Mouse (Mus musculus): Measurements from ENCODE around the gene Bcr.
A peak's percentile ranks its signal among the peaks of the same experiment; 100 is the strongest.

Gene Bcr

DNA sequence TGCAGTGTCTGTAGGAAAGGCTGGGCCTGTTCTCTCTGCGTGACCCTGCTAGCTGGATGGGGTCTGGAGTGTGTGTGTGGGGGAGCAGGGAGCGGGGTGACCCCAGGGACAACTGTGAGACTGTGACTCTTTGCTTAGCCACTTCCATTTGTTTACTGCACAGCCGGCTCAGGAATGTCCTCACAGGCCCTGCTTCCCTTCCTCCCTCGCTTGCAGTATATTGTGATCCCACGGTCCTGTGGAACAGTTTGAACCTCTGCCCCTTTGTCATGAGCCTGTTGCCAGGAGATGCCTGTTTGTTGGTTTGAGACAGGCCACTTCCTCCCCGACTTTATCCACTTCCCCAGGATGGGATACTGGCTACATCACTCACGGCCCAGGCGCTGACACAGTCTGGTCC is 116.1 kb downstream of the Bcr start:
- DNase-seq (ENCODE audit: low read depth, low spot score): no peak

DNA sequence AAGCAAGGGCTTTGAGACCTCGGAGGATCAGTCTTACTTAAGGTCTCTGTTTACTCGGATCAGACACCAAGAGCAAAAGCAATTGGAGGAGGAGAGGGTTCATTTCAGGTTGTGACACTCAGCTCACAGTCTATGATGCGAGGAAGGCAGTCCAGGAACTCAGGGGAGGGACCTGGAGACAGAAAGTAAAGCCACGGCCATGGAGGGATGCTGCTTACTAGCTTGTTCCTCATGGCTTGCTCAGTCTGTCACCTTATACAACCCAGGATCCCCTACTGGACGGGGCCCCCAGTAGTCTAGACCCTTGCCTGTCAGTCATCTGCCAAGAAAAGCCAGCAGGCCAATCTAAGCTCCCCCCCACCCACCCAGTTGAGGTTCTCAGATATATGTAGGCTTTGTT is 118.5 kb downstream of the Bcr start:
- DNase-seq (ENCODE audit: low read depth, low spot score): no peak

DNA sequence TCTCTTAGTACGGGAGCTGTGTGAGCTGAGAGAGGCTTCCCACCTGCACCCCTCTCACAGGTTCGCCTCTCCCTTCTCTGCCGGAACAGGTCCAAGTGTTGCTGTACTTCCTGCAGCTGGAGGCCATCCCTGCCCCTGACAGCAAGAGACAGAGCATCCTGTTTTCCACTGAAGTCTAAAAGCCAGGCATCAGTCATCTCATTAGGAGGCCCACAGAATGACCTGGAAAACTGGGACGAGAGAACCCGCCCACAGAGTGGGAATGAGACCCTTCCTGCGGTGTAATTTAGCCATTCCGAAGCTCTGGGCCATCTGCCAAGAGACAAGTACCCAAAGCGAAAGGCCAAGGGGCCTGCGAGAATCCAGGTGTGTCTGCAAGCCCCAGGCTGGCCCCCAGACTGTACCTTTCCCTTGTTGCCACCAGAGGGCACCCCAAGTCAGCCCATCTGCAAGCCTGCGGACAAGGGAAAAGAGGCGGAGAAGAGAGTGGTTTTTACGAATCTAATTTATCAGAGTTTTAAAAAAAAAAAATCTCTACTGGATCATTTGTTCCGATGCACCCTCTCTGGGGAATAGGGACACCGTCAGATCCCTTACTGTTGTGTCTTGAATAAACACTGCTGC is 121.9 kb downstream of the Bcr start:
- DNase-seq (ENCODE audit: low read depth, low spot score): peak; percentile 42

DNA sequence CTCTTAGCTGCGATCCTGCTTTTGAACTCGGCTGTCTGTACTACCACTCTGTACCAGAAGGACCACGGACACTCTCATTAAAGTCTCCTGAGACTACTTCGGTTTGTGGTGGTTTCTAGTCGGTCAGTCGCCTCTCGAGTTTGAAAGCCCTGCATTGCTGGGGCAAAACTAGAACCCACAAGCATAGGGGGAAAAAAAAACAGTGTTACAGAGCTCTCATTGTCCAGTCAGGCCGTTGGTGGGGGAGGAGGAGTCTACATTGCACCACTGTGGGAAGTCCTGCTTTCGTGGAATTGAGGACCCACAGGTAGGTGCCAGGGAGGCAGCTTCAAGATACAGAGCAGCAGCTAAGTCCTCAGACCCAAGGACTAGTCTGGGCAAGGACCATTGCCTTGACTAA is 124.4 kb downstream of the Bcr start:
- DNase-seq (ENCODE audit: low read depth, low spot score): no peak

DNA sequence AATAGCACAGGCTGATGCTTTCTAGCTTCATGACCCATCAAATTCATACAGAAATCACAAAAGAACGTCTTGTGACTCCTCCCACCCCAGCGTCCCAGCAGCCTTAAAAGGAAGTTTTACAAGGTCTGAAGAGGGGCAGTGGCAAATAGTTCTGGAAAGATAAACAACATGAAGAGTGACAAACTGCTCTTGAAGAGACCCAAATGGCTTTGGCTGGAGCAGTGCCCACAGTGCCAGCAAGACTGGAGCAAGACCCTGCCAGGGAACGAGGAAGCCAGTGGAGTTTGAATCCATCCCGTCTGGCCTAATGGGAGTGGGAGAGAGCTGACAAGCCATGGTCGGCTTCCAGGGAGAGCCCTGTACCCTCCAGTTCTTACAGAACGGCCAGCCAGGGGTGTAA is 126.2 kb downstream of the Bcr start:
- DNase-seq (ENCODE audit: low read depth, low spot score): no peak

DNA sequence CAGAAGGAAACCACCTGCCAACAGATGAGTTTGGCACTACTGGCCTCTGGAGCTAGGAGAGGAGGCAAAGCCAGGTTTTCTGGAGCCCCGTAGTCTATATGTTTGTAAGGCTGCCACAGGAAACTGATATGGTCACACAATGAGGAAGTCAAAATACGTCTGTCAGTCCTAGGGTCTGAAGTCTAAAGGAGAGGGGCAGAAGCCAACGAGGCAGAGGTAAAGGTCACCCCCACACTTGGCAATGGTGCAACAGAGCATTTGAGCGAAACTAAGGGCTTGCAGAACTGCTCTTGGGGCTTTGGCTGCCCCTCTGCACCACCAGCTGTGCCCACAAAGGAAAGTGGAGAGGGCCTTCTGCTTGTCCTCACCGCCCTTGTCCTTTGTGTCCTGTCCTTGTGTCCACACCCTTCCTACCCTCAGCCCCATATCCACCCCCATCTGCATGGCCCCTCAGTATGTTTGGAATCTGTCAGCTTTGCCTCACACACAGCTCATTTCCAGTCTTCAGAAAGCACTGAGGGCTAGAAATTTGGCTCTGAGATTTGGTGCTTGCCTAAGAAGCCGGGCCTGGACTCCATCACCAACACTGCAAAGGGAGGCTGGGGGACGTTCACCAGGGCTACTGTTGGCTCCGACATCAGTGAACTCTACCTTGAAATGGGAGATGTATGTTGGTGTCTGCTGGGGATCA is 127.1 kb downstream of the Bcr start:
- DNase-seq (ENCODE audit: low read depth, low spot score): no peak

DNA sequence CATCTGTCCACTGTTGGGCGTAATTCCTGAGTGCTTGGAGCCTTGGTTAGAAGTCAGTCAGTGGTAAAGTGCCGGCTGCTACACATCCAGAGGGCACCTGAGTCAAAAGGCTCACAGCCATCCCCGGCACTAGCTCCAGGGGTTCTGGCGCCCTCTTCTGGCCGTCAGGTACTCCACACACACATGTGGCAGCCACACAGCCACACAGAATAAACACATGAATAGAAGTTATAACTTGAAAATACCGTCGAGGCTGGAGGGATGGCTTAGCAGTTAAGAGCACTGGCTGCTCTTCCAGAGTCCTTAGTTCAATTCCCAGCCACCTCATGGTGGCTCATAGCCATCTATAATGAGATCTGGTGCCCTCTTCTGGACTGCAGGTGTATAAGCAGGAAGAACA is 131.3 kb downstream of the Bcr start:
- no peak for DNase-seq (ENCODE audit: low read depth, low spot score)

DNA sequence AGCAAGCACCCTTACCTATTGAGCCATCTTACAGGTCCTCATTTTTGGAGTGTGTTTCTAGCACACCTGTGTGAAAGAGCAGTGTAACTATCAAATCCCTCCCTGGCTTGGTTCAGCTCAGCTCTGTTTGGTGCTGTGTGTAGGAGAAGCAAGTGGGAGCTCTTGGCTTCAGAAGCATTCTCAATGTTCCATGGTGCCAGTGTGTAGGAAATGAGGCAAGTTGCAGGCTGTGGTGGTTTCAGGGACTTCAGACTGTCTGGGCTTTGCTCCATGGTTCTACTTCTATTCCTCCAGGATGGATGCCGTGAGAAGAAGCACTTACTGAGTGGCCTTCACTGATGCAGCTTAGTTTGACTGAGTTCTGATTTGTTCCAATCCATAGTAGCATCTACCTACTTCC is 137.4 kb downstream of the Bcr start:
- no peak for DNase-seq (ENCODE audit: low read depth, low spot score)

DNA sequence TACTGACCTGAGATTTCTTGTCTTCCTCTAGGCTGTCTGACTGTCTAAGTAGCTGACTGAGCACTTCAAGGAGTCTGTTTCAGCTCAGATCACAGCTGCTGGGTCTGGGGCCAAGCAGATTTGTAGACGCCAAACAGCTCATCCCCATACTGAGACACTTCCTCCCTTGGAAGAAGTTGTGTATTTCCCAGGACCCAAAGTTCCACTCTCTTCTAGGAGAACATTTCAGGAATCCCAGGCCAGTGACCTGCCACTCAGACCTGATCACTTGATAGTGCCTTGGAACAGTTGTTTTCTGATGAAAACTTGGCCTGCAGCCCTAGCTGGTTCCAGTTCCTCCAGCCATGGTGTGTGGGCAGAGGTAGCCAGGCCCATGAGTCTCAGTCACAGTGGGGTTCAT is 140.3 kb downstream of the Bcr start:
- DNase-seq (ENCODE audit: low read depth, low spot score): no peak

DNA sequence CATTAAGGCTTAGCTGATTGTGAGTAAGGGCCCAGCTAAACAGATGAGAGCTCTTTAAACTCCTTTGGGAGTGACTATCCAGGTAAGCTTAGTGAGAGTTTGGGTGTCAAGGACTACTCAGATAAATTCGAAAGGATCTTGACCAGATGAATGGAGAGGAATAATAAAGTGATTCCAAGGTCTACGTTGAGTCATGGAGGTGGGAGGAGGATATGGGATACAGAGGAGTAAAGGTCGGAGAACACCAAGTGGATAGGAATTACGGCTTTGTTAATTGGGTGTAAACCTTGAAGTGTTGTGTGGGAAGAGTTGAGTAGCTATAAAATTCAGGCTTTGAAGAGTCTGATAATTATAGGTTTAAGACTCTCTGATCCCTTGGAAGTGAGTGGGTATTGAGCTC is 145.8 kb downstream of the Bcr start:
- DNase-seq (ENCODE audit: low read depth, low spot score): no peak

DNA sequence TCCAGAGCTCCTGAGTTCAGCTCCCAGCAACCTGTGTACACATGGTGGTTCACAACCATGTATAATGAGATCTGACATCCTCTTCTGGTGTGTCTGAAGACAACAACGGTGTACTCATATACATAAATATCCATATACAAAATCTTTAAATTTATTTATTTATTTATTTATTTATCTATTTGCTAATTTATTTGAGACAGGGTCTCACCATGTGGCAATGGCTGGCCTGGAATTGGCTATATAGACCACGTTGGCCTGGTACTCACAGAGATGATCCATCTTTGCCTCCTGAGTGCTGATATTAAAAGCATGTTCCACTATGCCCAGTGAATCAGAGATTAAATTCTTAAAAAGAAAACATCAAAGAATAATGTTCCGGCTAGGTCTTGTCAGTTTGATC is 150.4 kb downstream of the Bcr start:
- DNase-seq (ENCODE audit: low read depth, low spot score): no peak

DNA sequence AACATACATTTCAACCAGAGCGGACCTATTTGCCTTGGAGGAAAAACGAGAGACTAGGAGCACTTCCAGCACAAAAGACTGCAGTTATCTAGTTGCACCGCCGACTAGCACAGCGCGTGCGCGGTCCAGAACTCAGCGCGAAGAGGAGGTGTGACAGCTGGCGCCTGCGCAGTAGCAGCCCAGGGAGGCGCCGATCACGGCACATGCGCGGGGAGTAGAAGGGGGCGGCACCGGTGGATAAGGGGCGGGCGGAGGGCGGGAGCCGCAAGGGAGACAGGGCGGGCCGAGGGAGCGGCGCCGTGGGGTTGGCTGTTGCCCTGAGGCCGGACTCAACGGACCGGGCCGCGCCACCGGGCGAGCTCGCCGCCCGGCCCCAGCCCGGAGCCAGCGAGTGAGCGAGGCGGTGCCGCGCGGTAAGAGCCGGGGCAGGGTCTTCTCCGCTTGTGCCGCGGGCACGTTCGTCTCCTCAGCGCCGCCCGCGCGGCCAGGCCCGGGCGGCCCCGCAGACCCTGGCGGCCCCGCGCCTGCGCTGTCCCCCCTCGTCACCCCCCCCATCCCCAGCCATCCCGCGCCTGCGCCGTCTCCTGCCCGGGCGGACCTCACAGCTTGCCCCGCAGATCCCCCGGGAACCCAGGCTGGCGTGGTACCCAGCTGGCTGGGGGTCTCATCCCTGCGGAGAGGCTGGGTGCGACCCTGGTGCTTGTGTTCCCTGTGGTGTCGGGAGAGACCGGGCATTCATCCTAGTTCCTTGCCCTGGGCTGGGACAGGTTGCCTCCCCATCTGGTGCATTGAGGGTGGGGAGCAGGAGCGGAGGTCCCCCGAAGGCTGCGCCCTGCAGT is 151.6 kb downstream of the Bcr start, which contains the start of gene Specc1l:
Gene Specc1l, plus strand, starts transcription at position 267 of the 839 bp plus-strand sequence.
- peak; percentile 94 for DNase-seq (ENCODE audit: low read depth, low spot score)

DNA sequence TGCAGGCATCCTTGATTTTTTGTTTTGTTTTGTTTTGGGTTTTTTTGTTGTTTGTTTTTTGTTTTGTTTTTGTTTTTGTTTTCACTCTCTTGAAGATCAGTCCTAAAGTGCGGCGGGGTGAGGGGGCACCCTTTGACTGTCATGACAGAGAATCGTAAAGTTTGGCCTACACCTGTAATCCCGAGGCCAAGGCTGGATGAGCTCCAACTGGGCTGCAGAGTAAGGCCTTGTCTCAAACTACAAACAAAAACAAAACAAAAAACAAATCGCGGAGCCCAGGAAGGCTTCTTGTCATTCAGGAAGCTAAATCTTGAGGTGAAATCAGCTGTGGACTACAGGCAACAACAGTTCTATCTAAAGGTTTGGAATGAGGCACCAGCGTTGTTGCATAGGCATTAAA is 152.6 kb downstream of the Bcr start:
- DNase-seq (ENCODE audit: low read depth, low spot score): no peak

DNA sequence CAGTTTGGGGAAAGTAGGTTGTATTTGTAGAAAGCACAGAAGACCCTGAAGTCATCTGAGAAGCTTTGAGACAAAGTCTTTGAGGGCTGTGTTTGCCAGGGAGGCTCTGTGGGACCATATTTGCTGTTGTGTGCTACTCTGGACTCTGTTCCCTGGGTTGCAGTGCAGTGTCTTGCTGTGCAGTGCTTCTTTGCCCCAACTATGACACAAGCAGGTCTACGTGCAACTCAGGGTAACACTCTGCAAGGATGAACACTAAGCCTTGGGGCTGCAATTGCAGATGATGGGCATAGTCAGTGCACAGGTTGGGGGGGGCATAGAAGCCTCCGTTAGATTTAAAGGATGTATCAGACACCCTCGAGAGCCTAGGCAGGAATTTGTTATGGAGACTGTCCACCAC is 160.3 kb downstream of the Bcr start:
- no peak for DNase-seq (ENCODE audit: low read depth, low spot score)

DNA sequence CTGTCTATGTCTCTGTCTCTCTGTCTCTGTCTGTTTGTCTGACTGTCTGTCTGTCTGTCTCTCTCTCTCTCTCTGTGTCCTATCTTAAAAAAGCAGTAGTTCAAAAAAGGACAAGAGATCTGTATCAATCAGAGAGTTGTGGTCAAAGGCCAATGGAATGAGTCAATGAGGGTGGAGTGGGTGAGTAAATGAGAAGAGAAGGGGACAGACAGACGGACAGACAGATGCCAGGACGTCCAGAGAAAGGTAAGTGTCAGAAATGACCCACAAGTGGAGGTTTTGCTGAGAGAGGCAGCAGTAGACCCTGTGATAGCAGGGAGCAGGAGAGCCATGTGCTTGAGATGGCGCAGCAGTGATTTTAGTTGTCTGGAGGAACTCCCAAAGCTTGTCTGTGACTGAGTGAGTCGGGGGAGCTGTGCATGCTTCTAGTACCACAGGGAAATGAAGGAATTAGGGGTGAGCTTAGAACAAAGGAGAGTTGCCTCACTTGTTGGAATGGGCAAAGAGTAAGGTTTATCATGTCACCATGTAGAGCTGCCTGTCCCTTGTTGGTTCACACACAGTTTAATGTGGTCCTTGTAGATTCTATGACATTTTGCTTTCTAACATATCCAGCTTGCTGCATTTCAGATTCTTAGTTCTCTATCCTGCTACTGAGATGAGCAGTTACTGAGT is 161.7 kb downstream of the Bcr start:
- DNase-seq (ENCODE audit: low read depth, low spot score): no peak

DNA sequence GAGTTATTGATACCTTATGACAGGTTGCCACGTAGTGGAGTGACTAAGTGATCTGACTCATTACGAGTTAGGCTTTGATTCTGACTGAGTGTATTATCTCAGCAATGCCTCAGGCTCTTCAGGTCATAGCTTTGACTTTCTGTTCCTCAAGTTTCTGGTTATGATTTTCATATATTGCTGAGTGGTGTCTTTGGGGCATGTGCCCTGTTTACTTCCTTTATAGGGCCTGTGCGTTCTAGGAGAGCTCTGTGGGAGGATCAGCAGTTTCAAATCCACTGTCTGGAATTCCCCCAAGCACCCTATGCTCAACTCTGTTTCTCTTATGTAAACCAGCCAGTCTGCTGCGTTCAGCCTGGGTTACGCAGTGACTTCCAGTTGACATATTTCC is 162.2 kb downstream of the Bcr start:
- no peak for DNase-seq (ENCODE audit: low read depth, low spot score)

DNA sequence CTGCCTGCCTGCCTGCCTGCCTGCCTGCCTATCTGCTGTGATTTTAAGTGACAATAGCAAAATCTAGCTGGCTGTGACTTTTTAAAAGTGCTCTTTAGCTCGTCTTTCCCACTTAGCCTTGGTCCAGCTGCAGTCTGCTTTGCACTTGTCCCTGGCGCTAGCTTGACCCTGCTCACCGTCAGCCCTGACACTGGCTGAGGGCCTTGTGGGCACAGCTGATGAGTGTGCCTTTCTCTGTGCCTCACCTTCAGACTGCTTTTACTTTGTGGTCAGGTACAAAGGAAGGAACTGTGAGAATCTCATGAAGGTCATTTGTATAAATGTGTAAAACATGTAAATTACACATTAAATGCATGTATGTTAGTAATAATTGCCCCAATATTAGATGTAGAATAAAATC is 163.8 kb downstream of the Bcr start:
- no peak for DNase-seq (ENCODE audit: low read depth, low spot score)

DNA sequence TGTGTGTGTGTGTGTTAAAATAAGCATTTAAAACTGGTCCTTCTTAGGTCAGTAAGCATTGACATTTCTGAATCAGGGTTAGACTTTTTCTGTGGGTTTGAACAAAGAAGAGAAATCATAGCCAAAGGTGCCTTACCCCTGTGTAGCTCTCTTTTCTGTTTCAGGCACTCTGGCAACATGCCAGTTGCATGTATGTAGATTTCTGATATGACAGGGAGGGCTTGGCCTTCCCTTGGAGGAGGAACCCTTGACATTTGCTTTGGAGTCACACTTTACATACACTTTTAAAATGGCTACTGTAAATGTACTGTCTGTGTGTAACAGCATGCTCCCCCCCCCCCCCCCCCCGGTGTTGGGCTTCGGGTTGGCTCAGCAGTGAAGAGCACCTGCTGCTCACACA is 164.2 kb downstream of the Bcr start:
- no peak for DNase-seq (ENCODE audit: low read depth, low spot score)

DNA sequence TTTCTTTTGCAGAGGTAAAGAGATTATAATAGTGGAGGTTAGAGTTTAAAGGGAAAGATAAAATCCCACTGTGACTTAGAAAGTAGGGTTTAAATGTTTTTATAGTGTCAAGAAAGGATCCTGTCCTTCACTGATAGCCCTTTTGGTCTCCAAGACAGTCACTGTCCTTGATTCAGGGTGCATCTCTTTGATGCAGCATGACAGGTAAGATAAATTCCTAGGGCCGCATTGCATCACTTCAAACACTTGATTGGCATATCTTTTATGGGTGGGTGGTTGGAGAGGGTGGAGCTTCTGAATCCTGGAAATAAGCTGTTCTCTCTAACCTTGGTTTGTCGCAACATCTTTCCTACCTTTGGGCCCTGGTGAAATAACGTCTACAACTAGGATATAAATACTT is 167.0 kb downstream of the Bcr start:
- DNase-seq (ENCODE audit: low read depth, low spot score): no peak

DNA sequence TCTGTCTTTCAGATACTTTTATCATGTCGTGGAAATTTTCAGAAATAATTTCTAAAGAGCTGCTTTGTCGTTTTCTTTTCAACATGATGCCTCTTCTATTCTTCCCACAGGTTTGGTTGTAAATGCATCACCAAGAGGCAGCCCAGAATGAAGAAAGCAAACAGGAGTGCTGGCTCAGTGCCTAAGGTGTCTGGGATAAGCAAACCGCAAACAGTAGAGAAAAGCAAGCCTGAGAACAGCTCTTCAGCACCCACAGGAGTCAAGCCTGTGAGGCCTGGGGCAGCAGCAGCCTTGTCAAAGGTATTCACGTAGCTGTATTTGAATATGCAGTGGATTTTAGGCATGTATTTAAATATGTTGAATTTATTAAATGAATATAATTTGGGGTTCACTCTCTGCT is 170.2 kb downstream of the Bcr start:
- DNase-seq (ENCODE audit: low read depth, low spot score): no peak

DNA sequence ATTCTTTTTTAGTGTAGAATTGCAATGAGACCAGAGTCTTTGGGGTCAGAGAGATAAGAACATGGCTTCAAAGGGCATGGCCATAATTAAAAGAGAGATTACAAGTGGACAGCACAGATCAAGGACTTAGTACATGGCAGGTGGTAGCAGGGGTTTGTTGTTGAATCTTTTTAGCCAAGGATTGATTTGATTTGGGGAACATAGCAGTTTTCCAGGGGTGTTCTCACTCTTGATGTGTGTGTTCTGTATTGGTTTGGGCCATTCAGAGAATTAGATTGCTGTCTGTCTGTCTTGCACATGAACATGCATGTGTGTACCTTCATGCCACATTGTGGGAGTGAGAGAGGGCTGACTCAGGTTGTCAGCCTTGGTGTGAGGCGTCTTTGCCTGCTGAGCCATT is 171.5 kb downstream of the Bcr start:
- DNase-seq (ENCODE audit: low read depth, low spot score): no peak

DNA sequence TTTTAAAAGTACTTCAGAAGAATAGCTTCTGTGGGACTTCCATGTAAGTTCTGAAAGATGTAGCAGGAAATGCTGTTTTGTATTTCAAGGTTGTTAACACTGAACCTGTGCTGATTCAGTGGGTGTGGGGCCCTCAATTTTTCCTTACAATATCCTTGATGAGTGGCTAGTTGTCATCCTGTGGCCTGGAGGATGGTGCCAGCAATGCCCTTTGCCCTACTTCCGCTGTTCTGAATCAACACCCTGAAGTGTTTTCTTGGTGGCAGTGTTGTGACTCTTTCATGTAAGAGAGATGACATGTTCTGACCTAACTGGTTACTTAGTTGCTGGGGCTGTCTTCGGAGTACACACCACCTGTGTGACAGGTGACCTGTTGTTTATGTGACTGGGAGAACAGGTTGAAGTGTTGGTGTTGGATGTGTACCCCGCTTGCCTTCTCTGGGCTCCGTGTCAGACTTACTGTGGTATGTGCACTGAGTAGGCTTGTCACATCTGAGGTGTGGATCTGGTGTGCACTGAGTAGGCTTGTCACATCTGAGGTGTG is 172.3 kb downstream of the Bcr start:
- no peak for DNase-seq (ENCODE audit: low read depth, low spot score)
